Mouse (Mus musculus) midbrain, embryonic 14.5 days (tissue): ENCODE data around the gene Hpgds. TPM values are rescaled to one million over a fixed set of nuclear protein-coding genes. Genes with fewer than 3 reads are reported as not detected.

Experiments used
- ATAC-seq: fragments of 200-750 bp; cut with Nextera tagmentation; 2 replicates; pipeline ENCODE4 v1.8.0; 2017; ENCODE audit warnings: moderate number of reproducible peaks, moderate library complexity; ENCODE audit not compliant: low FRiP score, low TSS enrichment
- DNase-seq: peaks from one replicate; pipeline ENCODE4 v3.0.0-alpha.2; 2015
- H3K27ac ChIP-seq: fragments of 300-500 bp; sonication (generic); replicated peaks from 2 replicates; pipeline ENCODE4 v1.5.1; 2014; ENCODE audit warnings: mild to moderate bottlenecking, low read depth, low read length, moderate library complexity
- H3K27me3 ChIP-seq: fragments of 300-500 bp; sonication (generic); 2 replicates; pipeline ENCODE4 v1.6.1; 2014; ENCODE audit warnings: low read length, control low read depth, mixed read lengths; ENCODE audit not compliant: control insufficient read depth, insufficient read depth
- H3K36me3 ChIP-seq: fragments of 300-500 bp; sonication (generic); 2 replicates; pipeline ENCODE4 v1.6.1; 2014; ENCODE audit warnings: low read length, control low read depth; ENCODE audit not compliant: control insufficient read depth, insufficient read depth
- H3K4me1 ChIP-seq: fragments of 300-500 bp; sonication (generic); 2 replicates; pipeline ENCODE4 v1.6.1; 2014; ENCODE audit warnings: mild to moderate bottlenecking, antibody characterized with exemption, low read length, control low read depth; ENCODE audit not compliant: control insufficient read depth, insufficient read depth
- H3K4me2 ChIP-seq: fragments of 300-500 bp; sonication (generic); 2 replicates; pipeline ENCODE4 v1.6.1; 2014; ENCODE audit warnings: mild to moderate bottlenecking, low read length, moderate library complexity
- H3K4me3 ChIP-seq: fragments of 300-500 bp; sonication (generic); replicated peaks from 2 replicates; pipeline ENCODE4 v1.5.1; 2014; ENCODE audit warnings: low read depth, low read length
- H3K9ac ChIP-seq: fragments of 300-500 bp; sonication (generic); replicated peaks from 2 replicates; pipeline ENCODE4 v1.6.1; 2014; ENCODE audit warnings: mild to moderate bottlenecking, low read length, moderate library complexity
- H3K9me3 ChIP-seq: fragments of 300-500 bp; sonication (generic); 2 replicates; pipeline ENCODE4 v1.6.1; 2016; ENCODE audit warnings: low read length, control low read depth, mixed read lengths; ENCODE audit not compliant: control insufficient read depth
- WGBS: fragments of 180-500 bp; shearing (Covaris S2); extraction: QIAGEN DNeasy Blood & Tissue Kit; methylation state at CpG from one replicate; pipeline ENCODE4 v1.1.7; 2014; 5-methylcytosine and 5-hydroxymethylcytosine counted together
- polyA plus RNA-seq: library from polyadenylated mRNA; unstranded; fragments of >200 nt; fragmentation: Nextera tagmentation; extraction: Ambion mirVana; gene quantifications from 2 replicates; pipeline ENCODE4 v1.2.1, GENCODE M21; 2014

Hpgds gene
- polyA plus RNA-seq, 1 experiment from 2014 or later = 6.1 TPM

DNA sequence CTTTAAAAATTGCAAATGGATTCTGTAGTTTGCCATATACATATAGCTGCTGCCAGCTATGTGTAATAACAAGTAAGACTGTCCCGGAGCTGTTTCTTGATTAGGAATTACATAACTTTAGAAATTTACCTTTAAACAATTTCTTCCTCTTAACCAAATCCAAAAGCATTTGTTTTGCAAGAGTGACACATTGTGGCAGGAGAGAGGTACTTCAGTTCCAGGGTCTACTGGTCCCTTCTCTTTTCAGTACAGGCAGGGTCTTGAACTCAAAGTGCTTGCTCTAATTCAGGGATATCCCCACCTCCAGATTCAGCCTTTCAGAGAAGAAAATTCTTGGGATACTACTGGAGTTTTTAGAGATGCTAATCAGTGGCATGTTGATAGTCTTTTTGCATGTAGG, 65.6 kb downstream of the Hpgds start:
- H3K4me3 ChIP-seq = no peak overlapping the region
- no peaks in the 10 kb centered on the region for H3K9me3 ChIP-seq
- peaks cover 58% of the 10 kb centered on the region for H3K36me3 ChIP-seq
- no peak overlapping the region for H3K4me2 ChIP-seq
- ATAC-seq (no peak), DNase-seq (peak; percentile 65)
- no peaks in the 10 kb centered on the region for H3K4me1 ChIP-seq
- 96% methylated on average over 1 of the region's 1 CpGs for WGBS
- H3K9ac ChIP-seq = no peak overlapping the region
- H3K27me3 ChIP-seq = no peaks in the 10 kb centered on the region
- no peak overlapping the region for H3K27ac ChIP-seq

DNA sequence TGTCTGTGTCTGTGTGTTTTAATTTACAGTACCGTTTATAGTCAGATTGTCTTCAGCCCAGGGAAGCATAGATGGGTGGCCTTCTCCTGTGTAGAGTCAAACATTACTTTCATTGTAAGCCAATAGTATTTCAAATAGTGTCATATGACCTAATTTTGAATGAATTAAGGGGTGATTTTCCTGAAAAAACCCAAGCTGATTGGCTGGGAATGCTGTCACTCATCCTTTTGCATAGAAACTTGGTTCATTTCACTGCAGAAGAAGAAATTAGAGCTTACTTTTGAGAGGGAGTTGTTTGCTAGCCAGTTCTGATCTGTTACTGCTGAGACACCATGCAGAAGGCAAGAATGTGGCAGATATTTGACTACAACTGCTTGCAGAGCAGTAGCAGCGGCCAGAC, 69.5 kb downstream of the Hpgds start:
- peak; percentile 7 for DNase-seq

More for the DNA sequence above, 69.5 kb downstream of the Hpgds start:
- Histone ChIP-seq H3K27ac (no peak overlapping the region), H3K27me3 (no peaks in the 10 kb centered on the region), H3K36me3 (peaks cover 70% of the 10 kb centered on the region), H3K9me3 (no peaks in the 10 kb centered on the region), H3K4me3 (no peak overlapping the region), H3K4me2 (no peak overlapping the region), H3K4me1 (no peaks in the 10 kb centered on the region), H3K9ac (no peak overlapping the region)
- no peak for ATAC-seq
- 92% methylated on average over 2 of the region's 2 CpGs for WGBS

Other genes with a start within 250 kb of the Hpgds start
- 79.5 and 118 TPM in 2 replicates for gene Smarcad1, start 102.3 kb downstream of the Hpgds start, polyA plus RNA-seq
- 1.5 and 1.7 TPM in 2 replicates for gene C130060K24Rik, start 236.2 kb upstream of the Hpgds start, polyA plus RNA-seq